Mouse (Mus musculus) cerebellum, postnatal 36 days (tissue): ENCODE results near the gene Vps54.
A peak's percentile ranks its signal among the peaks of the same experiment; 100 is the strongest.

Source experiments
- DNase-seq, 2 experiments: peaks; one replicate each; pipeline ENCODE4 v3.0.0; 2021 to 2022; ENCODE audit warnings: mixed read lengths in 2 of 2

Gene Vps54

GRCm38 (mm10) chr11:21343490-21343889 lies 104.4 kb downstream of the Vps54 start:
- no peak for DNase-seq

- DNase-seq = no peak
These were observed 106.9 kb downstream of the Vps54 start for GRCm38 (mm10) chr11:21346020-21346419.

DNA sequence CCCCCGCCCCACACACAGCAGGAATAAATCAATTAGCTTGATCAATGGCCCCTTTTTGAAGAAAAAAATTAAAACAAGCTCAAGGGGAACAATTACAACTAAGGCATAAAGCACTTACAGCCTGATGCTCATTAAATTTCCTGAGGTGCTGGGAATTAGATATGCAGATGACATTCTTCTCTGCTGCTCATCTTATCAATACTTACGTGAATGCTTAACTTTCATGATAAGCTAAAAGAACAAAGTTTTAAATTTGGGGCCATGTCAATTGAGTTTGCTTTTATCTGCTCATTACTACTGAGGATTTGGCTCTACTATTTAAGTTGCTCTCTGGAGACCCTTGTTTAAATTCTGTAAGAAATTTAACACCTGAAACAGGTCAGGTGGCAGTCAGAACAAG lies 109.8 kb downstream of the Vps54 start:
- no peak for DNase-seq

DNA sequence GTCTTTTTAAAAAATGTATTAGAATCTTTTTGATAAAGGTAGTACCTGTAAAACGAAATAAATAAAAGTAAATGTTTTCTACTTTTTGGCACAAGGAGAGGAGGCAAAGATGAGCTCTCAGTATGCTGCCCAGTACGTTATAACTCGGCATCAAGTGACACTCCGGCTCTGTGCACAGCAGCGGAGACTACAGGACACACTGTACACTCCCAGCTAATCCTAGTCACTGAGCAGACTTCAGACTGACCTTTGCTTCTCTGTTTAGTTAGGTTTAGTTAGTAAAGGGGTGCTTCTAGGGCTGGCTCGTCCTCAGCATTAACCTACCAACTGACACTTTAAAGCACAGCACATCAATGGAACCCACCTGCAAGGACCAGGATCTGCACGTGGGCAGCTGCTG lies 112.2 kb downstream of the Vps54 start:
- no peak for DNase-seq

DNA sequence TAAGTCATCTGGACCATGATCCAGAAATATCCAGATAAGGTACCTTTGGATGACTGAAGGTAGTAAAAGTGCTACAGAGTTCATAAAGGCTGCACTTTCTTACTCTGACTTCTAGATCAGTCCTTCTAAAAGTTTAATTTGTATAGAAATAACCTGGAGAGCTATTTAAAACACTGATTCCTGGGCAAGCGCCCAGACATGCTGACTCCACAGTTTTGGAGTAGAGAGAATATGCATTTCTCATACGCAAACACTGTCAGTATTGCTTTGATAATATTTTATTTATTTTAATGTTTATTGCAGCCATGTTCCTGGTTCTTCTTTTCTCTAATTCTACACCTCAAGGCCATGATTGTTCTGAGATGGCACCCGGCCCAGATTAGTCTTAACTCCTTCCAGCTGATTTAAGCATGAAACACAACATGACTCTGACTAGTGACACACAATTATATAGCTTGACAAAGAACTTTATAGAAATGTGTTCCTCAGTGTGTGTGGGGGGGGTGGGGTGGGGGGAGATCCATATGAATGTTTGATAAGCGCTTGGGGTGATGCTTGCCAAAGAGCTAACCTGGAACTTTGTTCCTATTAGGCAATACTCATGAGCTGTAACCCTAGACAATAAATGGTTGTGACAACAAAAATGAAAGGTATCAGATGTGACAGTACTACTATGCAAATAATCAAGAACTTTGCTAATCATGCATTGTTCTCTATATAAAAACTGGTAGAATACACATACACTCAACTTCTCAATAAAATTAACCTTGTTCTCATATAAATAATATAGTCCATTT lies 124.3 kb downstream of the Vps54 start:
- DNase-seq = no peak

DNA sequence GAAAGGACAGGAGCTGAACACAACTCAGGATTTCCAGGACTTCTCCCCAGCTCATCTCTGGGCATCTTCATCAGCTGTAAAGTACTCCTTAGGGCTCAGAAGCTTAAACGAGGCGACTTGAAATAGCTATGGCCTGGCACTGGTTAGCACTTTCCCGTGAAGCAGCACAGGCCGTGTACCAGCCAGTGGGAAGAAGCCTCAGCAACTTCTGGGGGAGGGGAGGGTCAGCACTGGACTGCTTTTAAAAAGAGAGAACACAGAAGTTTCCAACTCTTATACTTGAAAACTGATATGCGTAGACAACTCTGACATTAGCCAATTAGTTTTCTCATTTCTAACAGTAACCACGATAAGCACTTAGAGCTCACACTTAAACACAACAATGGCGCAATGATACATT lies 129.4 kb downstream of the Vps54 start:
- DNase-seq = no peak

- no peak for DNase-seq
These were observed 130.4 kb downstream of the Vps54 start for GRCm38 (mm10) chr11:21369248-21370016.

GRCm38 (mm10) chr11:21370399-21371121 lies 131.5 kb downstream of the Vps54 start:
- DNase-seq = peak; percentile 43 to 60
